Mouse (Mus musculus) retina, embryonic 14.5 days (tissue): ENCODE data around the gene B230104I21Rik.
A peak's percentile ranks its signal among the peaks of the same experiment; 100 is the strongest.

Experiments
- DNase-seq: peaks from one replicate; pipeline ENCODE4 v3.0.0-alpha.2; 2015; ENCODE audit warnings: low spot score

Gene B230104I21Rik

DNA sequence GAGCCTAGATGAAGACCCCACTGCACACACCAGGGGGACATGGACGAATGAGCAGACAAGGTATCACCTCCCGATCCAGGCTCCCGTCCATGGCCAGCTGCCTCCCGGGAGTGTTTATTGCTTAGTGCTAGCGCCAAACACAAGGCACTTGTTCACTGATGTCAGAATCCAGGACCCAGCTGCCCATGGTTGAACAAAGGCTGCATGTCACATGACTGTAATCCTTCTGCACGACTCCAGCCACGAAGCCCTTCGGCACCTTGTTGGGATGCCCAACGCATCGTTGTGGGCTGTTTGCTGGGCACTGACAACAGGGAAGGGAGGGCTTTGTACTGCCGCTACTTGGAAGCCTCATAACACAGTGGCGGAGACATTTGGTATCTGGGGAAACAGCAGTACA is at the start of gene B230104I21Rik:
B230104I21Rik (plus strand) TSS at position 367 of the 400 bp plus-strand sequence.
- DNase-seq: peak; percentile 32

DNA sequence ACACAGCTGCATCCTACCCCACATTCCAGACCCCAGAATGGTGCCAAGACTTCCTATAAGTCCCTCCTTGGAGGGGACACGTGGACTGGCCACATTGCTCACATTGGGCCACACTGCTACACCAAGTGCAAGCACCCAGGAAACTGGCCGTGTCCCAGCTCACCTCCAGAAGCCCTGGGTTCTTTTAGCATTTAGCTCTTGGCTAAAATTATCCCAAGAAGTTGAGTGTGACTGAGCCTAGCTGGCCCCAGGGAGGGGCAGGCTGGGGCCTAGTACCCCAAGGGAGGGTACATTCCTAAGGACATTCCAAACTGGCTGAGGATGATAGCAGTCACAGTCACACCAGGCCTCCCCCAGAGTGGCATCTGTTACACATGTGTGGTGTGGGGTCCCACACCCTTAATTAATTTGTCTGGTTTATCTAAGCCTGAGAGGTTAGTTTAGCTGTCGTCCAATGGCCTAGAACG is 42.2 kb upstream of the B230104I21Rik start:
- DNase-seq: no peak

DNA sequence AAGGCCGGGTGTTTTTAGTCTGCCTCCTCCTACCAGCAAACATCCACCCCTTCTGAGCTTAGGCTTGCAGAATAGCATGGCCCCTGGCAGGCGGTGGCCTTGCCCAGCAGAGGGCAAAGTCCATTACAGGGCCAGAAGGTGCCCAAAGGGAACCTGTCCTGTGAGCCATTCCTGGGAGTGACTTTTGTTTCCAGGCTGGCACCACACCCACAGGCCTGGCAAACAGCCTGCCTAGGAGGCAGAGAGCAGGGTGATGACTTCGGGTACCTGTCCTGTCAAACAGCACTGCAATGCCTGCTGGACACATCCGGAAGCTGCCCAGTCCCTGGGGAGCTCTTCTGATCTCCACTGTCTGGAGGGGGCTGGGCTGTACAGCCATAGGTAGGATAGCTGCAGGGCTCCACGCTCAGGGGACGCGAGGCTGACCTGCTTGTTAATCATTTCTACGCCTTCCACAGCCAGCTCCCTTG is 41.6 kb upstream of the B230104I21Rik start:
- DNase-seq: no peak

DNA sequence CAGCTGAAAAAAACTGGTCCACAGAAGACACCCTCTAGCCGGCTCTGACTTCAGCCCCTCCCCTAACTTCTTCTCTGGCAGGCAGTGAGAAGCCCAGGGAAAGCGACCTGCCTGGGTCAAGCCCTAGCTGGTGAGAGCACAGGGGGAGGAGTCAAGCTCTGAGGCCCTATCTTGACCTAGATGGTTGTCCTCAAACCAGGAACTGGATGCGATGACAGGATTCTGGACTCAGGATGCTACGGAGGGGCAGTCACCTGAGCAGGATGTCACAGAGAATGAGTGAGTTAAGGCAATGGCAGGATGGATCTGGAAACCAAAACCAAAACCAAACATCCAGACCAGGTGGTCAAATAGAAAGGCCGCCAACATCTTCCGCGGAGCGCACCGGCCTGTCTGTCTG is 38.2 kb upstream of the B230104I21Rik start:
- DNase-seq: peak; percentile 64

DNA sequence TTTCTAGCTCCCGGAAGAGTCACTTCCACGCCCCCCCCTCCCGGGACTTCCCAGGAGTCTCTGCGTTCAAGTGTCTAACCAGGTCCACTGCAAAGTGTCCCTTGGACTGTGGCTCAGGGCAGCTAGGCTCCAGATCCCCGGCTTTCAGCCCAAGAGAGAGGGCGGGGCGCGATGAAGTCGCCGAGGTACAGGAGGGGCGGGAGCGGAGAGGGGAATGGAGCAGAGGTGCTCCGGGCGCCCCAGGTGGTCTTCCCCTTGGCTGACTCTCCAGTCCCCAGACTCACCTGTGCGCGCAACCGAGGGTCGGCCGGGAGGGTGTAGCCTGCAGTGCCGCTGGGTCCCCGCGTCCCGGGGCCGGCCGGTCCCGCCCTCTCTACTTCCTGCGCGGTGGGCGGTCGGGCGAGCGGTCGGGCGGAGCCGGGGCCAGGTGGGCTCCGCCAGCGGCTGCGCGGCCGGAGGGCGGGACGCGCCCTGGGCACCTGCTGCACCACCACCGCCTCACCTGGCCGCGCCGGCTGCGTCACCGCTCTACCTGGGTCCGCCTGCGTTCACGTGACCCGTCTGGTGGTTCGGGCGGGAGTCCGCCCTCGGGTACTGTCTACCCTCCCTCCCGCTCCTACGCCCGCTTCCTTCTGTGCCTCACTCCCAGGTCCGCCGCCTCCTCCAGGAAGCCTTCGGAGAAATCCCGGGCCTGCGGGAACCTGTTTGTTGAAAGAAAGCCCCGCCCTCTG is 36.2 kb upstream of the B230104I21Rik start:
- DNase-seq: peak; percentile 38

DNA sequence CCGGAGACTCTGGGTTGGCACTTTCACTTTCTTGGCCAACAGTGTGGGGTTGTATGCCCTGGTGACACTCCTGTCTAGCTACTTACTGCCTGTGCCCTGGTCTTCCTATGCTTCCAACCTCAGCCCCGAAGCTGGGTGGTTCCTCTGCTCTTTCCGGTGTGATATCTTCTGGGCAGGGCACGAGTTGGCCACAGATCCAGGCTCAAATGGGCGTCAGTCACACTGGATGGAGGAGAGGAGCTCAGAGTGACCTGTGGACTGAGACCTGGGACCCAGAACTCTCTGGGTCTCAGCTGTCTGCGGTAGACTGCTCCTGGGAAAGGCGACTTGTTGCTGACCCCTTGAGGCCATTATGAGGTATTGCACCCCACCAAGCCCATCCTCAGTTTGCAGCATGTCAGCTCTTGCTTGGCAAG is 34.5 kb upstream of the B230104I21Rik start, which contains the start of gene Arhgef16:
Arhgef16 (minus strand) TSS at position 211 of the 416 bp plus-strand sequence.
- peak; percentile 86 for DNase-seq

DNA sequence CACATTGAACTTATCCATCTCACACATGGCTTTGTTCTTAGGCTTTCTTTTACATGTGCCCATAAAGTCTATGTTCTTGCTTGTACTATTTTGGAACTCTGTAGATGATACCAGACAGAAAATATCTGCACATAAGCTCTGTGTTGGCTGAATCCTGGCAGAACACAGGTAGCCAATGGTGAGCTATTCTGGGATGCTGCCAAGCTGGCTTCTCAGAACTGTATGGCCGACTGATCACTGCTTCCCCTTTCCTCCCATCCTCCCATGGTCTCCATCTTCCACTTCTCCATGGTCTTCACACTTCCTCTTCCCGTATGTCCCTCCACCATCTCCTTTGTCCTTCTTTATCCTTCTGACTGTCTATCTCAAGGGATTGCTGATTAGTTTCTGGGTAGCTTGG is 26.8 kb upstream of the B230104I21Rik start:
- no peak for DNase-seq

DNA sequence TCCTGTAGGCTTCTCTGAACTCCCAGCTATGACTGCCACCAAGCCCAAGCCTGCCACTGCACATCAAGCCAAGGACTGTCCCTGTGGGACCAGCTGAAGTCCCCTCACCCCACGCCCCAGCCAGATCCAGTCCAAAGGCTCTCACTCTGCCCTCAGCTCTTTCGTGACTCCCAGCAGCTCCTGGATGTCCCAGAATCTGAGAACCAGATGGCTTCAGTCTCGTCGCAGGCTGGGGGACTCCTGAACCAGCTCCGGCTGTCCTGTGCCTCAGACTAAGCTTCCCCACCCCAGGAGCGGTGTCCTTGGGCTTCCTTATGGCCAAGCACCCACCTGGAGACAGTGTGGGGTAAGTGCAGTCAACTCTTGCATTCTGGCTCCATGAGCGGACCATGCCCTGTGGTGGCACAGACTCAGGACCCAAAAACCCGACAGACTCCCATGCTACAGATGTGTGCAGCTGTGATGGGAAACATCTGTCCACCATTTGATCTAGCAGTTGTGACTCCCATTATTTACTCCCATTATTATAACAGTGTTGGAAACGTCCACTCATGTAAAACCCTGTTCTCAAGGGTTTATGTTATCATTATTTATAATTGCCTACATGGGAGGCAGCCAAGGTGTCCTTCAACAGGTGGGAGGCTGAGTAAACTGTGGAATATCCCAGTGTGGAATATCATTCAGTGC is 25.2 kb upstream of the B230104I21Rik start:
- DNase-seq: no peak

DNA sequence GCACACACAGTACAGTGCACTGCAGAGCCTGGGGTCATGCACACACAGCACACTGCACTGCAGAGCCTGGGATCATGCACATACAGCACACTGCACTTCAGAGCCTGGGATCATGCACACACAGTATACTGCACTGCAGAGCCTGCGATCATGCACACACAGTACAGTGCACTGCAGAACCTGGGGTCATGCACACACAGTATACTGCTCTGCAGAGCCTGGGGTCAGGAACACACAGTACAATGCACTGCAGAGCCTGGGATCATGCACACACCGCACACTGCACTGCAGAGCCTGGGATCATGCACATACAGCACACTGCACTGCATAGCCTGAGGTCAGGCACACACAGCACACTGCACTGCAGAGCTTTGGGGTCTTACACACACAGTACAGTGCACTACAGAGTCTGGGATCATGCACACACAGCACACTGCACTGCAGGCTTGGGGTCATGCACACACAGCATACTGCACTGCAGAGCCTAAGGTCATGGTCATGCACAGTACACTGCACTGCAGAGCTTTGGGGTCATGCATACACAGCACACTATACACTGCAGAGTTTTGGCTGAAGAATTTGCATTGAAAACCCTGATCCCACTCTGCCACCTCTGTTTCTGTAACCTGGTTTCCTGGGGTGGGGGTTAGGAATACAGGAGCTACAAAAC is 23.6 kb upstream of the B230104I21Rik start:
- DNase-seq: no peak

DNA sequence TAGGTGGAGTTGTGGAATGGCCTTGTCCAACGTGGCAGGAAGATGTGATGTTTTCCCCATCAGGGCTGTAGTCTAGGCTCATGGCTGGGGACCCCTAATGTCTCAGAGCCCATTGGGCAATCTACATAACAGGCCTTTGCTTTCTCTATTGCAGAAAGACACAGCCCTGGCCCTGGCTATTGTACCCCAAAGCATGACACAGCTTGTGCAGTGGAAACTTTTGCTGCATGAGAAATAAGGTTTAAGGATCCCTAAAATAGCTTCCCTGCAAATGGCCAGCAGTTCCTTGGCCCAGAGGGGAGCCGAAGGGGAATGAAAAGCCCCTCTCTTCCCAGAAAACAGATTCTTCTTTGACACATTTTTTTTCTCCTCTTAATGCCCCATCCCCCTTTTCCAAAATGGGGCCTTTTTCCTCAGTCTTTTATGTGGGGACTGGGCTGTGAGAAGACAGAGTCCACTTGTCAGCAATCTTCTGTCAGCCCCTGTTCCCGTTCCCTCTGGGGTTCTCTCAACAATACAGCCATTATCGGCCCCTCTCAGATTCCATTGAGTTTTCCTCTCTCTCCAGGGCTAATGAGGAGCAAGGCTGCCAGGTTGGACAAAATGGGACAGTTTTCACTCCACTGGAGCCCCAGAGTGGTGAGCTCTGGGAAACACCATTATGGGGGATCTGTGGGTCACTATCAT is 22.8 kb upstream of the B230104I21Rik start:
- DNase-seq: no peak

DNA sequence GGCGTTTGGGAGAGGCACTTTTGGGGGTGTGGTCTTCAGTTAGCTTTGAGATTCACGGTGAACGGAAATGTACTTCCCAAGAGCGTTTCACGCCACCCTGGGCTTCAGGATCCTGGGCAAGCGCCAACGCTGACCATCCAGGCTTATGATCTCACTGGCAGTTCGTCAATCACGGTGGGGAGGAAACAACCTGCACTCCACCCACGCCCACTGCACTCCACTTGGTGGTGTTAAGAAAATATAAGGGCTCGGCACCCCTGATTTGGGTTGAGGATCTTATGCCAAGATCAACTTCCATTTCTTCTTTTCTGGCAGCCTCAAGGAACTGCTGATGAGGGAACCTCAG is 22.3 kb upstream of the B230104I21Rik start:
- no peak for DNase-seq

DNA sequence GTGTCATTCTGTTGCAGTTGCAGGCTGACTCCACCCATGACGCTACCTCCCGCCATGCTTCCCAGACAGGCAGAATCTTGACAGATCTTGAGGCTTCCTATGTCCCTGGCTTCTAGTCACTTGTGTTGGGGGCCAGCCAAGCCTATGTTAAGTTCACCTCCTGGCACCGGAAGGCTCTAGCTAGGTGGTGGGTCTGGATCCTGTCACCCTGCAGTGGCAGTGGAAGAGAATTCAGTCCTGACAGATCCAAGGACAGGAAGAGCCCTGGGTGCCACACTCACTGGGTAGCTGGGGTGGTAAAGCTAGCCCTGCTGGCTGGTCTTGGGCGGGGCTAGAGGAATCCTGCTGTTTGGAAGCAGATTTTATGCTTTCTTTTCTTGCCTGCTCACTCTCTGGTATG is 10.5 kb upstream of the B230104I21Rik start:
- no peak for DNase-seq

DNA sequence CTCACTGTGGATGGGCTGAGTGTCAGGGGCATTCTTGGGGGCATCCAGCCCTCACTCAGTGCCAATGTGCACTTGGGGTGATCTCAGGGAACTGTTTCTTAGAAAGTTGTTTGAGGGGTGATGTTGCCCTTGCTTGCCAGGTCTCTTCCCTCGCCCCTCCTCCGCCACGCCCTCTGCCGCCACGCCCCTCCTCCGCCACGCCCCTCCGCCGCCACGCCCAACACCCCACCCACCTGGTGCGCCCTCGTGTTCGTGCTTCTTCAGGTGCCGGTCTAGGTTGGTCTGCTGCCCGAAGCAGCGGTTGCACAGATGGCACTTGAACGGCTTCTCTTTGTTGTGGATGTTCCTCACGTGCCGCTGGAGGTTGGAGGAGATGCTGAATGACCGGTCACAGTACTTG is 7.5 kb upstream of the B230104I21Rik start:
- DNase-seq: no peak

DNA sequence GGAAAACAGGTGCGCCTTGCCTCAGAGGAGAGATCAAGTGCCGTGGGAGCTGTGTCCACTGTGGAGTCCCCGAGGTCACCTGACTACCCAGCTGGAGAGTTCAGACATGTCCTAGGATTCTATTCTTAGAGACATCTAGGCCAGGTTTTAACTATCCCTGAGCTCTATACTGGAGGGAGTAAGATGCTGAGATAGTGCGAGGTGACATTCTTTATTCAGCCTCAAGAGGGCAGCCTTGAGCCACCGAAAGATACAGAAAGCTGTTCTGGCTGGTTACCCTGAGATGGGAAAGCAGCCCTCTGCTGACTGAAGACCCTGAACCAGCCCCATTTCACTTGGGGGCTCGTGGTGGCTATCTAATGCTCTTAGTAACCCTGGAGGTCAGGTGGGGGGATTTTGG is 7.1 kb upstream of the B230104I21Rik start:
- DNase-seq: peak; percentile 95

DNA sequence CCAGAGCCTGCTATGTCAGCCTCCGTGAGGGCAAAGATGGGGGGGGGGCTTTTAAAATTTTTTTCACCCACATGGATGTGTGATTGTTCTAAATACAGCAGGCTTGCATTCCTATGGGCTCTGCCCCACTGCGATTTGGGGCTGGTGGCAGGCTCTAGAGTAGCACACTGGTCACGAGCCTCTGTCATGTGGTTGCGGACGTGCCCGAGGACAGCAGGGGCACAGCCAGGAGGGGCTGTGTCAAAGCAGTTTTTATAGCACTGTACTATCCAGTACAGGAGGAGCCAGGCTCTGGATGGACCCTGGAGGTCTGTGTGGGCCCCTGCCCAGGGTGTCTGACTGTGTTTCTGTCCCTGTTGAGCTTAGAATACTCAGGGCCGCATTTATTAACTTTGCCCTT is 5.9 kb upstream of the B230104I21Rik start:
- DNase-seq: no peak

DNA sequence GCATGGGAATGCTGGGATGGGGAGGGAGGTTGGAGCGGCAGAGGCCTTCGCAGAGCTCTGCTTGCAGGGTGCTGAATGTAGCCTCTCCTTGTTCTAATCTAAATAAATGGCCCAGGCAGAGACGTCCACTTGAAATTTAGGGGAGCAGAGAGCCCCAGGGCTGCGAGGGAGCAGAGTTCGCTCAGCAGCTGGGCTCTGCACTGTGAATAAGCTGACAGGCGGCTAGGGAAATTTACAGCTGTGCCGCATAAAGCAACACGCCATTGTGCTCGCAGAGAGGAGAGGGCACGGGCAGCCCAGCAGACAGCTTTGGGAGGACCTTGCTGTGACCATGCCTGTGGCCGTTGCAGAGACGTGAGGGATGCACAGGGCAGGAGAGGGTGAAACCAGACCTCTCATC is 4.7 kb upstream of the B230104I21Rik start:
- DNase-seq: no peak

DNA sequence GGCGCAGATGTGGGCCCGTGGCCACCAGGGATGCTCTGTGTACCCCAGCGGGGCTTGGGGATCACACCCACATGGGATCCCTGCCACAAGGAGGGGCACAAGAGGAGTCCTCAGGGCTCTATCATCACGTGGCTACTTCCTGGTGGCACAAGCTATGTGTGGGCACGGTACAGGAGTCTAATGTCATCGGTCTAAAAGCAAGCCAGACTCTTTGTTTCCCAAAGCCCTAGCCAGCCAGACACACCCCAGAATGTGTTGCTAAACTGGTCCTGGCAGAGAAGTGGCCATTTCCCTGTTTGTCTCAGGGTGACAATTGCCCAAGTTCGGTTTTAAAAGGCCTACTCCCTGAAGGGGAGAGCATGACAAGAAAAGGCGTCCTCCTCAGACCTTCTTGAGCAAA is 2.6 kb upstream of the B230104I21Rik start:
- no peak for DNase-seq

DNA sequence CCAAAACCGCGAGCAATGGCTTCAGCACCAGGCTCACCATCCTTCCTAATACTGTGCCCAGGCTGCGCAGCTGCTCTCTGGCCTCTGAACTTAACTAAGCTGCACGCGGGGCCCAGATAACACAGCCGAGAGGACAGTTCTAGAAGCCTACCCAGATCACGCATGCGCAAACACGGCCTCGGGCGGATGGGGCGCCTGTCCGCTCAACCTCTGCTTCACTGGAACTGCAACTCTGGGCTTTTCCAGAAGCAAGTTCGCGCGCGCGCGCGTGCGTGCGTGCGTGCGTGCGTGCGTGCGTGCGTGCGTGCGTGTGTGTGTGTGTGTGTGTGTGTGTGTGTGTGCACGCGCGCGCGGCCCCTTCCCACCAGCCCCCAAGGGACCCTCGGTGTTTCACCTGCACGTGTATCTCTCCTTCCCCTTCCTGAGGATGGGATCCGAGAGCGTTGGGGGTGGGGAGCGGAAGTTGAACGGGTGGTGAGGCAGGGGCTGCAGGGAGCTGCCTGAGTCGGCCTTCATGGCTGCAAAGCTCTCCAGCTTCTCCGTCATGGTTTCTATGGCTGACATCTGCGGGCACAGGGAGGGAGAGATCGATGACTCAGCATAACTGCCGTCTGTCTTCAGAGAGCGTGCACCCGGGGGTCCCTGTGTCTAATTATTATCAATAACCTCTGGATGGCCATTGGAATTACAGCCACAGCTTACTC is 1.1 kb upstream of the B230104I21Rik start:
- DNase-seq: peak; percentile 52

DNA sequence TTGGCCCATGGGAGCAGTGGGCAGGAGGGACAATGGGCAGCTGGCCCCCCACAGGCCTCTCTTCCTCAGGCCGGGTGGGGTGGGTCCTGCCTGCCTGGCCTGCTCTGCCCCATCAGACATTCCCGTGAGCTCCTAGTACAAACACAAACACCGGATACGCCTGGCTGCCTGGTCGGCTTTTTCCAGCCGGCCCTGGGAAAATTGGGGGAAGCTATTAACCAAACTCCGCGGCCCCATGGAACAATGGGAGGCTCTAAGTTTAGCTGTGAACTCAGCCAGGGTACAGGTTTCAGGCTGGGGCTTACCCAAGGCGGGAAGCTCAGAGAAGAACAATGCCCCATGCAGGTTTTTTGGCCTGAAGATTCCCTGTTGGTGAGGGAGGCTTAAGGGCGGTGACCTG is 723 bp downstream of the B230104I21Rik start:
- DNase-seq: no peak

DNA sequence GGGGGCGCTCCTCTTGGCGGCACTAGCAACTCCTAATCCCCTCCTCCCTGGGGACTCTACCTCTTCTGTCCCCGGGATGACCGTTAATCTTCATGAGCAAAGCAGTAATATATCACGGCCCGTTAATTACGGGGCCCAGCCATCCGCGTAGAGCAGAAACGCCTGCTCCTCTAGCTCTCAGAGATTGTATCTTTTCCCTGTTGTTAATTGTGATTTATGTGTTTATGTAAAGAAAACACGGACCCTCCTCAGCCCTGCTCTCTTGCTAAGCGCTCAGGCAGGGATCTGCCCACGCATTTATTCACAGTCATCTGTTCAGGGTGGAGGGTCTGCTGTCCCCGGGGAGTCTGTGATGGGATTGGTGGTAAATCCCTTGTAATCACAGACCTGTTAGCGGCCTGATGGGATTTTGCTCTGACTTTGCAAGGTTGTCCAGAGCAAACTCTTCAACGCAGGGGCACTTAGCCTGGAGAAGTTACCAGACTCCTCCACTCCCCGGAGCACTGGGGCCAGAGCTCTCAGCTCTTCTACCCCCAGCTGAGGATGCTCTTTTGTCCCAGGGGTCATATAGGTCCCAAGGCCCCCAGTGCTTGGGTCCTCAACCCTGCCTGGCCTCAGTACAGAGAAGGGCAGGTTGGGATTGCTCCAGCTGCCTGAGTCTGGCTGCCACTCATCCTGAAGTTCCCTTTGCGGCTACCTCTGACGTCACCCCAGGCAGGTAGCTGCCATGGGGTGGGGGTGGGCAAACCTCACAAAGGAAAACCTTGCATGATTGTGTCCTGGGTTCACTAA is 11.0 kb downstream of the B230104I21Rik start:
- peak; percentile 70 for DNase-seq
